Mouse (Mus musculus) myocyte (in vitro differentiated cells): ENCODE data around the gene Pbx3.

Experiments
- MAX ChIP-seq: IDR thresholded peaks from one replicate; pipeline ENCODE4 v1.6.1; 2011; ENCODE audit warnings: low read depth, mild to moderate bottlenecking, control low read depth
- POLR2A ChIP-seq: IDR thresholded peaks from one replicate; pipeline ENCODE4 v1.6.1; 2011; ENCODE audit warnings: low read depth, mild to moderate bottlenecking, control low read depth, moderate library complexity; ENCODE audit not compliant: insufficient read length
- TCF12 ChIP-seq: IDR thresholded peaks from one replicate; pipeline ENCODE4 v1.6.1; 2011; ENCODE audit warnings: mild to moderate bottlenecking, control low read depth; ENCODE audit not compliant: poor library complexity, insufficient read depth, severe bottlenecking
- USF1 ChIP-seq: IDR thresholded peaks from one replicate; pipeline ENCODE4 v1.6.1; 2011; ENCODE audit warnings: low read depth, mild to moderate bottlenecking, control low read depth, moderate library complexity

DNA sequence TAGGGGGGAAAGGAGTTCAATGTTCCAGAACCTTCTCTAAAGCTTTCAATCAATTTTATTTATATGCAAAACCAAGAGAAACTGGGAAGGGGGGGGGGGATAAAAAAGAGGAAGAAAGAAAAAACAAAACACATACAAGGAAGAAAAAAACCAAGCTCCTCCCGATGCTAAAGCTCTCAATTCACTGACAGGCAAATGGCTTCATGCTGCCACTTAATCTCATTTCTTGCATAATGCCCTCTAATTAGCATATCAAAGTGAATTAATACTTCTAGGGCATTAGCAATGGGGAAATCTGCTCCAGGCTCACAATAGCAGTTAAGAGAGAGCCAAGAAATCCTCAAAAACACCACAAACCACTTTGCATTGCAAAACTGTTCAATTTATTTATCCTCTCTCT is 9.3 kb downstream of the Pbx3 start:
- TF ChIP-seq POLR2A, result no peak
- no peak for TF ChIP-seq MAX
- no peak for TF ChIP-seq USF1
- no peak for TF ChIP-seq TCF12
